Mouse (Mus musculus) liver, embryonic 12.5 days (tissue): ENCODE results near the gene Gm10518. TPM values are rescaled to one million over a fixed set of nuclear protein-coding genes. Genes with fewer than 3 reads are reported as not detected.
"Not testable (repeated sequence)": the region's sequence is repeated elsewhere in the genome, so short reads cannot be mapped to it uniquely, and the experiment has no call there.

Experiments
- ATAC-seq: fragments of 200-750 bp; cut with Nextera tagmentation; 2 replicates; pipeline ENCODE4 v1.8.0; 2017; ENCODE audit warnings: moderate number of reproducible peaks, mild to moderate bottlenecking, moderate library complexity
- H3K27ac ChIP-seq: fragments of 300-500 bp; sonication (generic); 2 replicates; pipeline ENCODE4 v1.5.1; 2016; ENCODE audit warnings: mild to moderate bottlenecking
- H3K27me3 ChIP-seq: fragments of 300-500 bp; sonication (generic); replicated peaks from 2 replicates; pipeline ENCODE4 v1.6.1; 2016; ENCODE audit warnings: mild to moderate bottlenecking, moderate library complexity
- H3K36me3 ChIP-seq: fragments of 300-500 bp; sonication (generic); 2 replicates; pipeline ENCODE4 v1.6.1; 2016; ENCODE audit warnings: mild to moderate bottlenecking, moderate library complexity
- H3K4me1 ChIP-seq: fragments of 300-500 bp; sonication (generic); 2 replicates; pipeline ENCODE4 v1.6.1; 2016
- H3K4me2 ChIP-seq: fragments of 300-500 bp; sonication (generic); 2 replicates; pipeline ENCODE4 v1.6.1; 2016; ENCODE audit warnings: mild to moderate bottlenecking, moderate library complexity
- H3K4me3 ChIP-seq: fragments of 300-500 bp; sonication (generic); 2 replicates; pipeline ENCODE4 v1.5.1; 2016; ENCODE audit warnings: mild to moderate bottlenecking, moderate library complexity
- H3K9ac ChIP-seq: fragments of 300-500 bp; sonication (generic); 2 replicates; pipeline ENCODE4 v1.6.1; 2016; ENCODE audit warnings: mild to moderate bottlenecking, moderate library complexity
- H3K9me3 ChIP-seq: fragments of 300-500 bp; sonication (generic); replicated peaks from 2 replicates; pipeline ENCODE4 v1.6.1; 2016; ENCODE audit warnings: mild to moderate bottlenecking, moderate library complexity
- WGBS: fragments of 180-500 bp; shearing (Covaris S2); methylation state at CpG from one replicate; pipeline ENCODE4 v1.1.7; 2016; ENCODE audit not compliant: insufficient replicate concordance; 5-methylcytosine and 5-hydroxymethylcytosine counted together
- polyA plus RNA-seq: library from polyadenylated mRNA; unstranded; fragments of >200 nt; fragmentation: Nextera tagmentation; extraction: Ambion mirVana; gene quantifications from 2 replicates; pipeline ENCODE4 v1.2.1, GENCODE M21; 2016

Gene Gm10518
- polyA plus RNA-seq, 1 experiment from 2014 or later = 0.61 TPM

- Histone ChIP-seq H3K27ac (peak overlapping the region; percentile 100), H3K4me3 (no peak overlapping the region), H3K9ac (no peak overlapping the region), H3K36me3 (peaks cover 5% of the 10 kb centered on the region; the same call in 1 of the 2 replicates), H3K4me2 (0 out of 2 replicates have a peak overlapping the region, but pooled peaks have one; percentile 3), H3K9me3 (no peaks in the 10 kb centered on the region), H3K27me3 (no peaks in the 10 kb centered on the region), H3K4me1 (peaks cover 71% of the 10 kb centered on the region)
- WGBS = 71% methylated on average over 5 of the region's 5 CpGs
- ATAC-seq = no peak
These were observed 2.6 kb downstream of the Gm10518 start for GRCm38 (mm10) chr1:179805751-179806150.

GRCm38 (mm10) chr1:179807468-179807867 lies 4.3 kb downstream of the Gm10518 start:
- ATAC-seq = no peak
- H3K4me3 ChIP-seq = no peak overlapping the region
- H3K27me3 ChIP-seq = no peaks in the 10 kb centered on the region
- no peaks in the 10 kb centered on the region for H3K9me3 ChIP-seq
- H3K4me2 ChIP-seq = 0 out of 2 replicates have a peak overlapping the region, but pooled peaks have one; percentile 5
- WGBS = 39% methylated on average over 4 of the region's 4 CpGs
- peak overlapping the region; percentile 17; the same call in 1 of the 2 replicates for H3K9ac ChIP-seq
- peak overlapping the region; percentile 72 for H3K27ac ChIP-seq
- no peaks in the 10 kb centered on the region for H3K36me3 ChIP-seq
- peaks cover 64% of the 10 kb centered on the region for H3K4me1 ChIP-seq

- ATAC-seq = no peak
- Histone ChIP-seq H3K27me3 (no peaks in the 10 kb centered on the region), H3K4me1 (peaks cover 73% of the 10 kb centered on the region), H3K9me3 (no peaks in the 10 kb centered on the region), H3K4me3 (no peak overlapping the region), H3K27ac (peak overlapping the region; percentile 72), H3K4me2 (0 out of 2 replicates have a peak overlapping the region, but pooled peaks have one; percentile 20), H3K36me3 (no peaks in the 10 kb centered on the region), H3K9ac (peak overlapping the region; percentile 15)
- 30% methylated on average over 3 of the region's 3 CpGs for WGBS
These were observed 5.1 kb downstream of the Gm10518 start for GRCm38 (mm10) chr1:179808300-179808699.

GRCm38 (mm10) chr1:179813385-179813784 lies 10.2 kb downstream of the Gm10518 start:
- H3K27ac ChIP-seq = peak overlapping the region; percentile 58; the same call in 1 of the 2 replicates
- no peak overlapping the region for H3K4me3 ChIP-seq
- WGBS = 7% methylated on average over 2 of the region's 2 CpGs
- ATAC-seq = peak; percentile 92
- no peak overlapping the region for H3K9ac ChIP-seq
- H3K36me3 ChIP-seq = no peaks in the 10 kb centered on the region
- H3K27me3 ChIP-seq = no peaks in the 10 kb centered on the region
- 0 out of 2 replicates have a peak overlapping the region, but pooled peaks have one; percentile 2 for H3K4me2 ChIP-seq
- H3K9me3 ChIP-seq = no peaks in the 10 kb centered on the region; the same call in 1 of the 2 replicates
- peaks cover 45% of the 10 kb centered on the region for H3K4me1 ChIP-seq

GRCm38 (mm10) chr1:179814616-179815015 lies 11.4 kb downstream of the Gm10518 start:
- Histone ChIP-seq H3K27me3 (no peaks in the 10 kb centered on the region), H3K9me3 (no peaks in the 10 kb centered on the region; the same call in 1 of the 2 replicates), H3K4me1 (peaks cover 40% of the 10 kb centered on the region), H3K9ac (no peak overlapping the region), H3K4me3 (no peak overlapping the region), H3K27ac (no peak overlapping the region), H3K36me3 (no peaks in the 10 kb centered on the region), H3K4me2 (no peak overlapping the region)
- 75% methylated on average over 2 of the region's 2 CpGs for WGBS
- no peak for ATAC-seq

- not testable (repeated sequence) for H3K9me3 ChIP-seq, H3K27ac ChIP-seq, ATAC-seq, H3K27me3 ChIP-seq, H3K9ac ChIP-seq, H3K36me3 ChIP-seq
- 35% methylated on average over 11 of the region's 11 CpGs for WGBS
- 0 out of 2 replicates have a peak overlapping the region, but pooled peaks have one; percentile 15 for H3K4me3 ChIP-seq
- peak overlapping the region; percentile 47 for H3K4me2 ChIP-seq
- peaks cover 19% of the 10 kb centered on the region for H3K4me1 ChIP-seq
These were observed 15.5 kb downstream of the Gm10518 start for GRCm38 (mm10) chr1:179818490-179819278.

- H3K36me3 ChIP-seq = no peaks in the 10 kb centered on the region; the same call in 1 of the 2 replicates
- H3K27me3 ChIP-seq = no peaks in the 10 kb centered on the region
- H3K4me1 ChIP-seq = peaks cover 7% of the 10 kb centered on the region
- no peak for ATAC-seq
- H3K27ac ChIP-seq = no peak overlapping the region
- H3K4me3 ChIP-seq = no peak overlapping the region
- H3K9me3 ChIP-seq = peaks cover 4% of the 10 kb centered on the region; the same call in 1 of the 2 replicates
- WGBS = 62% methylated on average over 5 of the region's 5 CpGs
- no peak overlapping the region for H3K9ac ChIP-seq
- no peak overlapping the region for H3K4me2 ChIP-seq
These were observed 21.4 kb downstream of the Gm10518 start for GRCm38 (mm10) chr1:179824549-179824948.

GRCm38 (mm10) chr1:179828051-179828450 lies 24.9 kb downstream of the Gm10518 start:
- H3K9me3 ChIP-seq = no peaks in the 10 kb centered on the region; the same call in 1 of the 2 replicates
- no peak overlapping the region for H3K4me3 ChIP-seq
- 80% methylated on average over 5 of the region's 5 CpGs for WGBS
- H3K4me1 ChIP-seq = peaks cover 14% of the 10 kb centered on the region
- H3K36me3 ChIP-seq = no peaks in the 10 kb centered on the region
- H3K4me2 ChIP-seq = no peak overlapping the region
- ATAC-seq = no peak
- no peaks in the 10 kb centered on the region for H3K27me3 ChIP-seq
- H3K27ac ChIP-seq = no peak overlapping the region
- no peak overlapping the region for H3K9ac ChIP-seq

- no peak overlapping the region for H3K27ac ChIP-seq
- H3K9me3 ChIP-seq = no peaks in the 10 kb centered on the region; the same call in 1 of the 2 replicates
- no peaks in the 10 kb centered on the region for H3K27me3 ChIP-seq
- H3K4me3 ChIP-seq = no peak overlapping the region
- WGBS = 39% methylated on average over 4 of the region's 4 CpGs
- H3K4me2 ChIP-seq = no peak overlapping the region
- no peak for ATAC-seq
- no peak overlapping the region for H3K9ac ChIP-seq
- H3K4me1 ChIP-seq = peaks cover 14% of the 10 kb centered on the region
- no peaks in the 10 kb centered on the region for H3K36me3 ChIP-seq
These were observed 25.7 kb downstream of the Gm10518 start for GRCm38 (mm10) chr1:179828900-179829299.

- 35% methylated on average over 7 of the region's 7 CpGs for WGBS
- H3K9ac ChIP-seq = no peak overlapping the region
- no peak overlapping the region for H3K27ac ChIP-seq
- no peak overlapping the region for H3K4me3 ChIP-seq
- H3K4me2 ChIP-seq = no peak overlapping the region
- no peaks in the 10 kb centered on the region for H3K27me3 ChIP-seq
- peaks cover 29% of the 10 kb centered on the region for H3K4me1 ChIP-seq
- H3K9me3 ChIP-seq = no peaks in the 10 kb centered on the region
- no peak for ATAC-seq
- H3K36me3 ChIP-seq = no peaks in the 10 kb centered on the region
These were observed 29.6 kb downstream of the Gm10518 start for GRCm38 (mm10) chr1:179832710-179833240.

GRCm38 (mm10) chr1:179833596-179833995 lies 30.4 kb downstream of the Gm10518 start:
- no peak overlapping the region for H3K27ac ChIP-seq
- H3K9ac ChIP-seq = no peak overlapping the region
- ATAC-seq = no peak
- no peak overlapping the region for H3K4me3 ChIP-seq
- 77% methylated on average over 1 of the region's 1 CpGs for WGBS
- no peaks in the 10 kb centered on the region for H3K9me3 ChIP-seq
- H3K4me2 ChIP-seq = no peak overlapping the region
- no peaks in the 10 kb centered on the region for H3K36me3 ChIP-seq
- H3K4me1 ChIP-seq = peaks cover 29% of the 10 kb centered on the region
- no peaks in the 10 kb centered on the region for H3K27me3 ChIP-seq
